Mouse (Mus musculus): ENCODE measurements around the gene Ppp2r1b. TPM values are rescaled to one million over a fixed set of nuclear protein-coding genes. Genes with fewer than 3 reads are reported as not detected.
A peak's percentile ranks its signal among the peaks of the same experiment; 100 is the strongest.

The Ppp2r1b gene
- polyA plus RNA-seq, 1 experiment = 0.92 TPM

GRCm38 (mm10) chr9:50848821-50849220 lies 3.7 kb downstream of the Ppp2r1b start:
- TF ChIP-seq GATA1 (IDR thresholded peaks at IDR 0.05; ENCODE audit: low read length) = no peak
- no peak for TF ChIP-seq TAL1 (IDR thresholded peaks at IDR 0.05; ENCODE audit: low read length)
- no peaks in the 10 kb centered on the region for H3K27me3 ChIP-seq (ENCODE audit: control insufficient read depth)
- H3K4me3 ChIP-seq (replicated peaks) = no peak overlapping the region
- H3K9me3 ChIP-seq (ENCODE audit: control insufficient read depth, low read length) = no peaks in the 10 kb centered on the region
- peaks cover 11% of the 10 kb centered on the region for H3K36me3 ChIP-seq (ENCODE audit: control insufficient read depth)
- peaks cover 57% of the 10 kb centered on the region for H3K4me1 ChIP-seq (ENCODE audit: control insufficient read depth)

GRCm38 (mm10) chr9:50849249-50849648 lies 4.1 kb downstream of the Ppp2r1b start:
- Histone ChIP-seq H3K36me3 (ENCODE audit: control insufficient read depth) (peaks cover 6% of the 10 kb centered on the region), H3K27me3 (ENCODE audit: control insufficient read depth) (no peaks in the 10 kb centered on the region), H3K9me3 (ENCODE audit: control insufficient read depth, low read length) (no peaks in the 10 kb centered on the region), H3K4me1 (ENCODE audit: control insufficient read depth) (peaks cover 61% of the 10 kb centered on the region), H3K4me3 (replicated peaks) (no peak overlapping the region)
- no peak for TF ChIP-seq GATA1 (IDR thresholded peaks at IDR 0.05; ENCODE audit: low read length)
- TF ChIP-seq TAL1 (IDR thresholded peaks at IDR 0.05; ENCODE audit: low read length) = no peak

GRCm38 (mm10) chr9:50849755-50850154 lies 4.7 kb downstream of the Ppp2r1b start:
- Histone ChIP-seq H3K9me3 (ENCODE audit: control insufficient read depth, low read length) (no peaks in the 10 kb centered on the region), H3K36me3 (ENCODE audit: control insufficient read depth) (peaks cover 2% of the 10 kb centered on the region; the same call in 1 of the 2 replicates), H3K4me1 (ENCODE audit: control insufficient read depth) (peaks cover 66% of the 10 kb centered on the region), H3K4me3 (replicated peaks) (no peak overlapping the region), H3K27me3 (ENCODE audit: control insufficient read depth) (no peaks in the 10 kb centered on the region)
- TF ChIP-seq GATA1 (IDR thresholded peaks at IDR 0.05; ENCODE audit: low read length) = no peak
- no peak for TF ChIP-seq TAL1 (IDR thresholded peaks at IDR 0.05; ENCODE audit: low read length)

- Histone ChIP-seq H3K4me3 (replicated peaks) (no peak overlapping the region), H3K4me1 (ENCODE audit: control insufficient read depth) (peaks cover 72% of the 10 kb centered on the region)
- TF ChIP-seq TAL1 (IDR thresholded peaks at IDR 0.05; ENCODE audit: low read length) = no peak
- no peak for TF ChIP-seq GATA1 (IDR thresholded peaks at IDR 0.05; ENCODE audit: low read length)
These were observed 5.2 kb downstream of the Ppp2r1b start for GRCm38 (mm10) chr9:50850271-50850670.

GRCm38 (mm10) chr9:50850713-50851112 lies 5.6 kb downstream of the Ppp2r1b start:
- Histone ChIP-seq H3K36me3 (ENCODE audit: control insufficient read depth) (no peaks in the 10 kb centered on the region; the same call in 1 of the 2 replicates), H3K27me3 (ENCODE audit: control insufficient read depth) (no peaks in the 10 kb centered on the region), H3K4me1 (ENCODE audit: control insufficient read depth) (peaks cover 76% of the 10 kb centered on the region), H3K9me3 (ENCODE audit: control insufficient read depth, low read length) (no peaks in the 10 kb centered on the region), H3K4me3 (replicated peaks) (no peak overlapping the region)
- TF ChIP-seq GATA1 (IDR thresholded peaks at IDR 0.05; ENCODE audit: low read length) = no peak
- TF ChIP-seq TAL1 (IDR thresholded peaks at IDR 0.05; ENCODE audit: low read length) = no peak

More at GRCm38 (mm10) chr9:50850271-50850670, 5.2 kb downstream of the Ppp2r1b start:
- H3K9me3 ChIP-seq (ENCODE audit: control insufficient read depth, low read length) = no peaks in the 10 kb centered on the region
- H3K36me3 ChIP-seq (ENCODE audit: control insufficient read depth) = peaks cover 2% of the 10 kb centered on the region; the same call in 1 of the 2 replicates
- H3K27me3 ChIP-seq (ENCODE audit: control insufficient read depth) = no peaks in the 10 kb centered on the region

- no peaks in the 10 kb centered on the region; the same call in 1 of the 2 replicates for H3K36me3 ChIP-seq (ENCODE audit: control insufficient read depth)
These were observed 7.7 kb downstream of the Ppp2r1b start for GRCm38 (mm10) chr9:50852634-50853349.

GRCm38 (mm10) chr9:50854376-50854775 lies 9.3 kb downstream of the Ppp2r1b start:
- Histone ChIP-seq H3K4me3 (replicated peaks) (peak overlapping the region; percentile 87), H3K4me1 (ENCODE audit: control insufficient read depth) (peaks cover 85% of the 10 kb centered on the region), H3K27me3 (ENCODE audit: control insufficient read depth) (no peaks in the 10 kb centered on the region), H3K36me3 (ENCODE audit: control insufficient read depth) (peaks cover 12% of the 10 kb centered on the region), H3K9me3 (ENCODE audit: control insufficient read depth, low read length) (no peaks in the 10 kb centered on the region)
- TF ChIP-seq TAL1 (IDR thresholded peaks at IDR 0.05; ENCODE audit: low read length) (peak; percentile 64), GATA1 (IDR thresholded peaks at IDR 0.05; ENCODE audit: low read length) (peak; percentile 72)

More at GRCm38 (mm10) chr9:50852634-50853349, 7.7 kb downstream of the Ppp2r1b start:
- Histone ChIP-seq H3K4me3 (replicated peaks) (no peak overlapping the region), H3K4me1 (ENCODE audit: control insufficient read depth) (peaks cover 88% of the 10 kb centered on the region), H3K27me3 (ENCODE audit: control insufficient read depth) (no peaks in the 10 kb centered on the region), H3K9me3 (ENCODE audit: control insufficient read depth, low read length) (no peaks in the 10 kb centered on the region)
- TF ChIP-seq GATA1 (IDR thresholded peaks at IDR 0.05; ENCODE audit: low read length) (no peak), TAL1 (IDR thresholded peaks at IDR 0.05; ENCODE audit: low read length) (no peak)

GRCm38 (mm10) chr9:50855133-50855766 lies 10.1 kb downstream of the Ppp2r1b start:
- H3K4me3 ChIP-seq (replicated peaks) = peak overlapping the region; percentile 87
- H3K9me3 ChIP-seq (ENCODE audit: control insufficient read depth, low read length) = no peaks in the 10 kb centered on the region
- H3K4me1 ChIP-seq (ENCODE audit: control insufficient read depth) = peaks cover 86% of the 10 kb centered on the region
- H3K36me3 ChIP-seq (ENCODE audit: control insufficient read depth) = peaks cover 21% of the 10 kb centered on the region
- TF ChIP-seq TAL1 (IDR thresholded peaks at IDR 0.05; ENCODE audit: low read length) (peak; percentile 26; the same call in 1 of the 3 replicates), GATA1 (IDR thresholded peaks at IDR 0.05; ENCODE audit: low read length) (peak; percentile 63)
- no peaks in the 10 kb centered on the region for H3K27me3 ChIP-seq (ENCODE audit: control insufficient read depth)

GRCm38 (mm10) chr9:50855780-50856179 lies 10.7 kb downstream of the Ppp2r1b start:
- peak overlapping the region; percentile 87 for H3K4me3 ChIP-seq (replicated peaks)
- TF ChIP-seq TAL1 (IDR thresholded peaks at IDR 0.05; ENCODE audit: low read length) (no peak), GATA1 (IDR thresholded peaks at IDR 0.05; ENCODE audit: low read length) (no peak)
- peaks cover 85% of the 10 kb centered on the region for H3K4me1 ChIP-seq (ENCODE audit: control insufficient read depth)

More at GRCm38 (mm10) chr9:50855780-50856179, 10.7 kb downstream of the Ppp2r1b start:
- Histone ChIP-seq H3K9me3 (ENCODE audit: control insufficient read depth, low read length) (no peaks in the 10 kb centered on the region), H3K36me3 (ENCODE audit: control insufficient read depth) (peaks cover 26% of the 10 kb centered on the region), H3K27me3 (ENCODE audit: control insufficient read depth) (no peaks in the 10 kb centered on the region)
